Mouse (Mus musculus) activated CD4-positive, CD25-positive, alpha-beta regulatory T cell, adult 4 months (primary cell): ENCODE measurements at regions not wholly inside any gene's neighbourhood (a gene's known extent, or its start where the extent isn't known, plus 50 kb on each side); places are given as distances from the start of the nearest gene placed in this dataset.
"Not testable (repeated sequence)": the region's sequence is repeated elsewhere in the genome, so short reads cannot be mapped to it uniquely, and the experiment has no call there.

Experiments
- ATAC-seq: one replicate; pipeline ENCODE4 v1.8.0; 2017

DNA sequence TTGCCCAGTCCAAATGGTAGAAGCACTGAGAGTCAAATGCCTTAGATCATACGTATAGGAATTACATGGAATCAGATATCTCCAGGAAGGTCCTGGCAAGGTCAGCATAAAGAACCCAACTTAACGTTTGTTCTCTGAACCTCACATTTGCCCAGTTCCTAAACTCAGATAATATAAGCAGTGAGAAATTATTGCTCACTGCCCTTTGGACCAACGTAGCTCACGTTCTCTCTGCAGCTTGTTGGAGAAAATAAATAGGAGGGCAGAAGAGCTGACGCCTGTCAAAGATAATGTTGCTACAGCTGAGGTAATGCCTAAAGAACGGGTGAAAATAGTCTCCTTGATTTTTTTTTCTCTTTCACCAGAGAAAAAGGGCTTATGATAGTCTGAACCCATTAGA lies 595.1 kb upstream of the Cdh5 start:
- no peak for ATAC-seq

GRCm38 (mm10) chr8:103507068-103507467 lies 594.4 kb upstream of the Cdh5 start:
- no peak for ATAC-seq

DNA sequence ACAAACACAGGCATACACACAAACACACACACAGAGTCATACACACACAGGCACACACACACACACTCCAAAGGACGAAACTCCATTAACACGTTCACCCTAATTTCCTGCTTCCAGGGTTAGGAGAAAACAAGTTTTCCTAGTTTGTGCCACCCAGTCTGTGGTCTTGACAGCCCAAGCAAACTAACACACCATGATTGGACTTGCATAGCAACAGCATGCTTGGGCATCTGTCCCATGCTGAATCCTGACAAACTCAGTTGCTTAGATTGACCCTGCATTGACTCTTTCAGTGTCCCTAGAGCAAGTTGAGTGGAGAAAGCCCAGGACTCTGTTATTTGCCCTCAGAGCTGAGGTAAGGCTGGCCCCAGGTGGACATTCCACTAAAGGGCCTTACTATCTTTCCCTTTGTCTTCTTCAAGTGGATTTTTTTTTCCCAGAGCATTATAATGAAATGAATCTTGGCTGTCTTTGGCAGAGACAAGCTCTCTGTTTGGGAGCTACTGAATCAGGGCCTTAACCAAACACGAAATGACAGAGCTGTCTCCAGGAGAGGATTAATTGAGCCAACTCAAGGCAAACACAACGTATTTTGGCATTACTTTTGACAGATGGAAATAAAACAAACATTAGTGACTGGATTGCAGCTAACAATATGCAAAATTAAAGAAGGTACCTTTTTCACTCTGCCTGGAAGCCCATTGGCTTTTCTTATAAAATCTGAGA lies 581.1 kb upstream of the Cdh5 start:
- no peak for ATAC-seq

- ATAC-seq = no peak
Measured at GRCm38 (mm10) chr8:103530903-103531302, 570.5 kb upstream of the Cdh5 start.

GRCm38 (mm10) chr8:103534971-103535370 lies 566.5 kb upstream of the Cdh5 start:
- ATAC-seq = no peak

DNA sequence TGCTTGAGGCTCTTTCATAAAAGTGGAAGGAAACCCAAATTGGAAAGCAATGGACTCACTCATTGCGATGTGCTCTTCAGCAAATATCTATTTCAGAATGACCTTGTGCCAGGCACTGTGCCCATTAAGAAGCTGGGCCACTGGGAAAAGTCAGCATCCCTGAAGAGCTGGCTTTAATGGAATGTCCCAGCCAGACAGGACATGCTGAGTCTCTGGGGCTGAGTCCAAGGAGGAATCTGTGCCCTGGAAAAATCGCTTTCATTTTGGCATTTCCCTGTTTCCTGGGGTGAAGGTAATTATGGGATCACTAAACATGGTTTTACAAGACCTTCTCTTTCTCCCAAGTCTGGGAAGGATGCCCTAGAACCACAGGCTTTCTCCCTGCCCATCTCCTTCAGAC lies 564.6 kb upstream of the Cdh5 start:
- no peak for ATAC-seq

DNA sequence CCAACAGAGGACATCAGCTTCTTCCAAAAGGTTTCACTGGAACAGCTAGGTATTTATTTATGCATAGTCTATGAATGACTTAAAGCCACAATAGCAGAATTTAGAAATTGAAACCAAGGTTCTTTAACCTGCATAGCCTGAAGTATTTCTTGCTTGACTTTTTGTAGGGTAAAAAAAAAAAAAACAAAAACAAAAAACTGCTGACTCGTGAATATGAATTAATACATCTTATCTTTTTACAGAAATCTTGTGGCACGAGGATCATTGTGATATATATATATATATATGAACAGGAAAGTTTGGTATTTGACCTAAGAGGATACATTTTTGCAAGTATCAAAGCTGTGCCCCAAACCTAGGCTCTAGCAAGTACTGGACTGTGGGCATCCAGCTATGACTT lies 559.5 kb upstream of the Cdh5 start:
- ATAC-seq = no peak

GRCm38 (mm10) chr8:103551916-103552535 lies 549.4 kb upstream of the Cdh5 start:
- no peak for ATAC-seq

GRCm38 (mm10) chr8:103561606-103562005 lies 539.8 kb upstream of the Cdh5 start:
- no peak for ATAC-seq

DNA sequence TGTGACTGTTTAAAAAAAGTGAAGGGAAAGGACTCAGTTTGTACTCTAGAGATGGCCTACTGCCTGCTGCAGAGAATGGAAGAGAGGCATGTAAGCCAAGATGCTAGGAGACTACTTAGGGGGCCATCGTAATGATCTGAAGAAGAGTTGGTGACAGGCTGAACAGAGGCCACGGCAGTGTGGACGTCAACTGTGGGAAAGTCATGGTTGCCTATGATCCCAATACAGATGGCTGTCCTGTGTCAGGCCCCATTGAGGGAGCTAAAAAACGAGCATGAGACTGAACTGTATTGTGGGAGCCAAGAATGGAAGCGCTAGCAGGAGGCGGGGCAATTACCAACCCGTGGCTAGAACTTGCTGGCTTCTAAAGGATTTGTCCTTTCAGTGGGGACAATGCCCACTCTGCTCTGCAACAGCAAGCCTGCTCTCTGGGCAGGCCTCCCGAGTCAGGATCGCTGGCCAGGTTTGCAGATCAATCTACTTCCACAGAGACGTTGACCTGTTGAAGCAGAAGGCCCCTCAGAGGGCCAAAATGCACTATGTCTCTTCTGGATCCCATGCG lies 530.5 kb upstream of the Cdh5 start:
- ATAC-seq = no peak

GRCm38 (mm10) chr8:103577147-103577546 lies 524.3 kb upstream of the Cdh5 start:
- no peak for ATAC-seq

DNA sequence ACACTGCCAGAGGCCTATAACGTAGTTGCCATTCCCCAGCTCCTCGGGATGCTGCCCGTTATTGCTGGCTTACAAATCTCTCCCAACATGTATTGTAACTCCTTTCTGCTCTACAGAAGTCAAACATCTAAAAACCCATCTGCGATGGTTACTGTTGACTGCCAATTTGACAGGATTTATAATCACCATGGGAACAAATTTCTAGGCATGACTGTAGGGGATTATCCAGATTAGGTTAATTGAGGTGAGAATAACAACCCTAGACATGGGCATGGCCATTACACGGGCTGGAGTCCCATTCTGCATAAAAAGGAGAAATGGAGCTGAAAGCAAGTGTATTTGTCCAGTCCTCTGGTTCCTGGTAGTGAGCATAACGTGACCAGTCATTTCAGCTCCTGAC lies 523.4 kb upstream of the Cdh5 start:
- ATAC-seq = no peak

GRCm38 (mm10) chr8:103608291-103608690 lies 493.1 kb upstream of the Cdh5 start:
- ATAC-seq = no peak

- no peak for ATAC-seq
Measured at GRCm38 (mm10) chr8:103623781-103624434, 477.5 kb upstream of the Cdh5 start.

DNA sequence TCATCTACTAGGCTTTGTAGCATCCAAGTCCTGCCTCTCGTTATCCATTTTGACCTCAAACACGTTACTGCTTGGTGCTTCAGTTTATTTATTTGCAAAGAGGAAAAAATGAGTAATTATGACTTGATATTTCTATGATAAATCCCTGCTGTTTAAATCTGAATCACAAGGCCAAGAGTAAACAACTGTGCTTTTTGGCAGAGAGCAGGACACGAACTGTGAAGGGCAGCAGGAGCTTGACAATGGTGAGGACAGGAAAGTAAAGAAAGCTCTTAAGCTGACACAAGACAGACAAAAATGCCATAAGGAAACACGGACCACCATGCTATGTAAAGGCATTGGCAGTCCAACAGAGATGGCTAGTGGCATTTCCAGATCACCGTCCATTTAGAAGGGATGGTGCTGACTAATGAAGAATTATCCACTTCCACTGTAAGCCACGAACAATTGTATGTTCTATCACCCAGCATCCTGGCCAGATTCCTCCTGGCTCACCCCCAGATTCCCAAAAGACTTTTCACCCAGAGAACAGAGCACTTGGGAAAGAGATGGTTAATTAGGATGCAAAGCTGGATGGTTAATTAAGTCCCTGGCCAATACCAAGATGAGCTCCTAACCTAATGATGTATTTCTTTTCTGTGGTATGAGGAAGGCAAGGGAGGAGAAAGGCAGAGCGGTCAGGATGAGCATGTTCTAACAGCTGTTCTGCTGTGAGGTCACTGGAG lies 476.1 kb upstream of the Cdh5 start:
- ATAC-seq = no peak

DNA sequence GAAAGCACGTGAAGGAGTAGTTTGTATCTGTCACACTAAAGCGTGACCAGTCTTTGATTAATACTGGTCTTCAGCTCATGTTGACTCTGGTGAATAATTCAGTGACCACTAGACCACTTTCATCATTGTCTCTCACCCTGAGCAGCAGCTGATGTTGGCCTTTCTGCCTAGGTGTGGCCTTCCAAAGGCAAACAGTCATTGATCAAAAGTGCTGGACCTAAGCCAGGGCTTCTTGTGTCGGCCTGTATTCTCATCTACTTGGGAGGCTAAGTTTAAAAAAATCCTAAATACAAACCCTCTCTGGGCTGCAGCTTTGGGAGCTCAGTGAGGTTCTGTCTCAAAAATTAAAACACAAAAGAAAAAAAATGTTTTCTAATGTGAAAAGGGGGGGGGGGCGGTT lies 475.0 kb upstream of the Cdh5 start:
- no peak for ATAC-seq

DNA sequence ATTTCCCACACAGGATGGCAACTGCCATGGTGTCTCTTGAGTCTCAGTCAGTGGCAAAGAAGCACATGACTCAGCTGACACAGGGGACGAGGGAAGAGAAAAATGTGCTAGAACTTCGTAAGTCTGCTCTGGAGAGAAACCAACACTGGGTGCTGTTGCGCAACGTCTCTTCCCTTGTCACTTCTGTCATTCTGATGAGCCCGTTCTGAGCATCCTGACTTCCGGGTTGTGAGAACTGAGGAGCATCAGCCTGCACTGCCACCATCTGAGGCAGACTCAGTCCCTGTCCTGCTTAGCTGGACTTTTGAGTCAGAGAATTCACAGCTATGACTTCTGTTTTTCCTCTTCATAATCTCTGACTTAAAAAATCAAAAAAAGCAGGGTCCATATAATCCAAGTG lies 468.9 kb upstream of the Cdh5 start:
- no peak for ATAC-seq

DNA sequence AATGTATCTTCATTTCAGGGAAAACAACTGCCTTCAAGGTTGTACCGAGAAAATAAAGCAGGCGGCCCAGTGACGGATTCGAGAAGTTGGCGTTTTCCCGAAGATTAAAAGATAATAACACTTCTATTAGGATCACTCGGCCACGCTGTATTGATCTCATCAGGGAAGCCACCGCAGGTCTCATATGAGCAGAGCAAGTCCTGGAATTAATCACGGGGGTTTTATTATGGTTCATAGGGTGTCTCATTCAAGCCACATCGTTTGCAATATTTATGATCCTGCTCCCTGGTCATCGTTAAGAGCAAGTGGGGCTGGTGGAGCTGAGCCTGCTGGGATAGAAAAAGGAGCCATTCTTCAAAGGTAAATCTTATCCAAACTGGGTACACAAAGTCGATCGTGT lies 466.5 kb upstream of the Cdh5 start:
- ATAC-seq = no peak

- no peak for ATAC-seq
Measured at GRCm38 (mm10) chr8:103643621-103644020, 457.8 kb upstream of the Cdh5 start.

- ATAC-seq = no peak
Measured at GRCm38 (mm10) chr8:103644106-103644505, 457.3 kb upstream of the Cdh5 start.

- ATAC-seq = no peak
Measured at GRCm38 (mm10) chr8:103644845-103645244, 456.6 kb upstream of the Cdh5 start.

- ATAC-seq = no peak
Measured at GRCm38 (mm10) chr8:103664796-103665195, 436.6 kb upstream of the Cdh5 start.

GRCm38 (mm10) chr8:103686233-103686632 lies 415.2 kb upstream of the Cdh5 start:
- ATAC-seq = not testable (repeated sequence)
